Mouse (Mus musculus): ENCODE data around the gene Oas1c.

Oas1c gene

DNA sequence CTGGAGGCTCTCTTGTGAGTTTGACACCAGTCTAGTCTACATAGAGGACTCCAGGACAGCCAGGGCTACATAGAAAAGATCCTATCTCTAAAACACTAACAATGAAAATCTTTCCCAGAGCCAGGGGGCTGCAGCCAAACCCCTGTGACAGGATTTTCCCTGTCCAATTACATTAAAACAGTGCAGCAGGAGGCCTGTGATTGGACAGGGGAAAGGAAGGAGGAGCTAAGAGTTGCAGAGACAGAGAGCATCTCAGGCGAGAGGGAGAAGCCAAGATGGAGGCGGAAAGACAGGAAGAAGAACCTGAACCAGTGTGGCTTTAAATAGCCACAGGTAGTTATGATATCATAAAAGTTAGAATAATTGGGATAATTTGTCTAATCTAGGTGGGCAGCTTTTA, 29.9 kb downstream of the Oas1c start:
- DNase-seq (ENCODE audit: extremely low read depth, low read depth, low spot score) = no peak

DNA sequence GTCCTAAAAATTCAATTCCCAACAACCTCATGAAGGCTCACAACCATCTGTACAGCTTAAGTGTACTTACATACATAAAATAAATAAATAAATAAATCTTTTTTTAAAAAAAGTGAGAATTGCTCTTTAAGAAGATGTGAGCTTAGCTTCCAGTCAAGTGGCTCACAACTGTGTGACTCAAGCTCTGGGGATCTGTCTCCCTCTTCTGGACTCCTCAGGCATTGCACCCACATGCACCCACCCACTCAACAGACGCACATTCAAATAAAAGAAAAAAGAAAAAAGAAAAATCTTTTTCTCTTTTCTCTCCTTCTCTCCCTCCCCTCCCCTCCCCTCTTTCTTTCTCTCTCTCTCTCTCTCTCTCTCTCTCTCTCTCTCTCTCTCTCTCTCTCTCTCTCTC, 30.7 kb downstream of the Oas1c start:
- no peak for DNase-seq (ENCODE audit: extremely low read depth, low read depth, low spot score)

DNA sequence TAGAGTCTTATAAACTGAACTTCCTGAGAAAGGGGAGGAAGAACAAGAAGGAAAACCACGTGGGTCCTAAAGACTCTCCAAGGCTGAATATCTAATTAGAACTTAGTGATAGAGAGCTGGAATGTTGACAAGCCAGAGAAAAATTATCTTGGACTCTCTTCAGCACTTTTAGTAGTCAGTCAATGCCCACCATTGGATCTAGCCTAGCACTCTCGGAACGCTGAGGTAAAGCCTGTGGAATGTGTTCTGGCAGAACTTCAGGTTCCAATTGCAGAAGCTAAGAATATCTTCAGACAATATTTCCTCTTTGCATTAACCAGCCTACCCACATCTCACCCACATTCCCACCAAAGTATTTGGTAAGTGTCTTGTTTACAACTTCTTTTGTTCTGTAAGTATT, 32.4 kb downstream of the Oas1c start:
- DNase-seq (ENCODE audit: extremely low read depth, low read depth, low spot score) = no peak

DNA sequence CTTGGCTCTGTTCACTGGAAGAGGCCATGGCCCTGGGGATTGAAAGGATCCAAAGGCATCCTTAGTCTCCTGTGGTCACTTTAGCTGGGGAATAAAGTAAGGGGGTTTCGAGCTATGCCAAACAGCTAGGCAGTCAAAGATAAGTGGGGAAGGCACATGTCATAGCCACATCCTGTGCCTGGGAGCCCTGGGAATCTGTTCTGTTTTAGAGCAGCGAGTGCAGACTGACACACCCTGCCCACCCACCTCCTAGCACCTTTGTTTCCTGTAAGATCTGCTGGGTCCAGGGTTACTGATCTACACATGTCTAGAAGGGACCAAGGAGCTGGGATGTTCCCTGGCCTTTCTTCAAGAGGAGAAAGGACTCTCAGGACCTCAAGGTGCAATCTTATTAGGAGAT, 33.4 kb downstream of the Oas1c start:
- no peak for DNase-seq (ENCODE audit: extremely low read depth, low read depth, low spot score)

DNA sequence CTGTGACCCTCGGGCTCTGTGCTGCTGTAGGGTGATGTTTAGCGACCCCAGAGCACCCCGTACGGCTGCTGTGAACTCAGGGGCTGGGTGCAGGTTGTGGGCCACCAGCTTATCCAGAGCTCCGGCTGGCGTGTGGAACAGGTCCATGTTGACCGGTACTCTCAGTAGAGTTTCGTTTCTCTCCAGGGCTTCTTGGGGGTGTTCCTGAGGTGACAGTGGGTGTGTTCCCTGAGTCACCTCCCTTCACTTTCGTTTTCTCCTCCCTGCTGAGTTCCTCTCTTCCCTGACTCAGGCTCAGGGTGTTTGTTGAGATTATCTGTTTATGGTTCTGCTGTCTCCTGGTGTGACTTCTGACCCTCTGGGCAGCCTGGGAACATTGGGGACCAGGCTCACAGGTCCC, 34.8 kb downstream of the Oas1c start, which contains the start of gene Oas3:
Oas3 (minus strand) TSS at position 184 of the 400 bp plus-strand sequence.
- no peak for DNase-seq (ENCODE audit: extremely low read depth, low read depth, low spot score)

DNA sequence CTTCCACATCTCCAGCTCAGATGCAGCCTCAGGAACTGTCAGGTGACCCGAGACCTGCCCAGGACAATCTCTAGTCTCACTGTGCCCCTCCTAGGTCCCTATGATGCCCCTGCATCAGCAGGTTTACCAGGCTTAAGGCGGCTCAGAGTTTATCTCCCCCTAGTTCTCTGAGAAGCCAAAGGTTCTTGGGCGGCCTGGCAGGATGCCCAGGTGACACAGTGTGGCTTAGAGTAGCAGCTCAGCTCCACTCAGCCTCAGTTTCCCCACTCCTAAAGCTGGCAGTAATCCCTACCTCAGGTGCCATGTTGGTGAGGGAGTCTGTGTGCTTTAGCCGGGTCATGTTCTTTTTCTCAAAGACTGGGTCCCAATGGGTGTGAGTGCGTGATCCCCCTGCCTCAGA, 35.5 kb downstream of the Oas1c start:
- DNase-seq (ENCODE audit: extremely low read depth, low read depth, low spot score) = no peak

DNA sequence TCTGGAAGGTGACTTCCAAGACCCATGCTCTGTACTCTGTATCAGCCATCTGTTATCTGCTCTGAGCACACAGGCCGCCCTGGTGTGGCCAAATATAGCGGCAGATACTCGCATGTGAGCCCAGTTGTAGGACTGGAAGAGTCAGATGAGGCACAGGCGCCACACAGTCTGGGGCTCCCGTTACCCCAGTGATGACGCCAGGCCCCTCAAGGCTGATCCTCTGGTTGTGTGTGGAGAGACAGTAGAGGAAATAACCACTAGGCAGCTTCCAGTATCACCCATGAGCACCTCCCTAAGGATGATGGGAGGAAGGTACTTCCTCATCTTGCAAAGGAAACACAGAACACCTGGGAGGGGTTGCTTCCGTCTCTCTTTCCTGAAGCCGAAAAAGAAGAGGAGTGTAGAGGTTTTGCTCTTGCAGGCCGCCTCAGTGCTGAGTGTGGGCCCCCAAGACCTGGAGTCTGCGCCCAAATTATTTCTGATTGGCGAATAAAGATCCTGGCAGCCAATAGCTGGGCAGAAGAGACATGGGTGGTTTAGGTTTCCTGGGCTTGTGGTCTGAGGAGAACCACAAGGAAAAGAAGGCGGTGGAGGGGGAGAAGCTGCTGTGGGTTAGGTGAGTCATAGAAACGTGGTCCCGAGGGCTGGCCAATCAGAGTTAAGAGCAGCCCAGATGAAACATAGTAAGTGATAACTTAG, 36.9 kb downstream of the Oas1c start:
- no peak for DNase-seq (ENCODE audit: extremely low read depth, low read depth, low spot score)

DNA sequence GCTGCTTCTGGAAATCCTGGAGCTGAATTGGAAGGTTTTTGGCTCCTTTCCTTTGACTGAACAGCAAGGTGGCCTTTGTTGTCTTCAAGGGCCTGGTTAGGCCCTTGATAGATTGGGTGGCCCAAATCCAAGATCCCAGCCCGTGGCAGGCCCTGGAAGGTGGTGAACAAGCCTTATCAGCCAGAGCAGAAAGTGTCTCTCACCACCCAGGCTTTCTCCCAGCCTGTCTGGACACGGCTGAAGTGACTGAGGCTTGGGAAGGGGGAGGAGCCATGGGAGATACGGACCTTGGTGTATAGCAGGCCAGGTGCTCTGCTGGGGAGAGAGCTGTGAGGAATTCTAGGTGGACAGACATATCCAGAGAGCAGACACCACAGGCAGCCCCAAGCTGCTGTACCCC, 42.9 kb downstream of the Oas1c start:
- DNase-seq (ENCODE audit: extremely low read depth, low read depth, low spot score) = no peak

DNA sequence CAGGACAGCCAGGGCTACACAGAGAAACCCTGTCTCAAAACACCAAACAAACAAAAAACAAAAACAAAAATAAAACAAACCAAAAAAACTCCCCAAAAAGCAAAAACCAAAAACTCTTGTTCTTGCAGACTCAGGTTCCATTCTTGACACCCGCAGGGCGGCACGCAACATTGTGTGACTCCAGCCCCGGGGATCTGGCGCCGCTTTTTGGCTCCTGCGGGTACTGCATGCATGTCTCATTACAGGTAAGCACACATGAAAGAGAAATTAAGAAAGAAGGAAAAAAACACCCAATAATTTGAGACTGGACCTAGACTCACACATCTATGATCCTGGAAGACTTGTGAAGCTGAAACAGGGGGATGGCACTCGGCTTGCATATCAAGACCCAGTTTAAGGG, 47.3 kb downstream of the Oas1c start:
- DNase-seq (ENCODE audit: extremely low read depth, low read depth, low spot score) = no peak

DNA sequence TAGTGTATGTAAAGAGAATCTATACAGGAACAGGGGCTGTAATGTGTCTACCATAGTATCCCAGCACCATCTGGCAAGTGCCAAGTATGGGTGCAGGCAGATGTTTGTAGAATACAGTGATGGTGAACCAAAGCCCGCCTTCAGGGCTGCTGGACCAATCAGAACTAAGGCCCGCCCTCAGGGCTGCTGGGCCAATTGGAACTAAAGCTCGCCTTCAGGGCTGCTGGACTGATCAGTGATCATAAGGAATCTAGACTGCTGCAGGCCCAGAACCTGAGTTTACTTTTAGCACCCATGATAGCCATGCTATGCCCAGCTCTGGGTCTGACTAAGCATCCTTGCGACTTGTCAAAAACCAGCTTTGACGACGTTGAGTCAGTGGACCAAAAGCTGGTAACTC, 50.4 kb downstream of the Oas1c start:
- no peak for DNase-seq (ENCODE audit: extremely low read depth, low read depth, low spot score)

DNA sequence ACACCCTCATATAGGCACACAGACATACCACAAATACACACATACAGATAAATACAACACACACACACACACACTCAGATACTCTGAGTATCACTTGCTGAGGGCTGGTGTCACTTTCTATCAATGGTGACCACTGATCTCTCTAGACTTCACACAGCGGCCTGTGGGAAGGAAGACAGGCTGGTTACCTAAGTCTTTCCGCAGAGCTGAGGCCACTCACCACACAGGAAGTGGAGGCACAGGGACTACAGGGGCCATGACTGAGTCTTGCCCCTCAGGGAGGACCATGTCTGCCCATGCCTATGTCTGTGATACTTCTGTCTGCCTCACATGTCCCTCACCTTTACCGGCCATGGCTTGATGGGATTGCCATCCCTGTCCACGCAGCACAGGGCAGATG, 58.1 kb downstream of the Oas1c start:
- no peak for DNase-seq (ENCODE audit: extremely low read depth, low read depth, low spot score)

DNA sequence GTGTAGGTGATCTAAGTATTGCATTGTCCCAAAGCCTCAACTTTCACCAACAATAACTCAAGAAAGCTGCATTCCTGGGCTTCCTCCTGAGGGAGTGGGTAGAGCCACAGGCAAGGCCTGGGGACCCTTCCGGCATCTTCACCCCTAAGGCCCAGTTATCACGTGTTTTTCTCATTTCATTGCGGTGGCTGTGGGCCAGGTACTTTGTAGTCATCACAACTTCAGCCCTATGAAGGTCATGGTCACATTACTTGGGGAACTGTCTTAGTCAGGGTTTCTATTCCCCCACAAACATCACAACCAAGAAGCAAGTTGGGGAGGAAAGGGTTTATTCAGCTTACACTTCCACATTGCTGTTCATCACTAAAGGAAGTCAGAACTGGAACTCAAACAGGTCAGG, 59.5 kb downstream of the Oas1c start:
- no peak for DNase-seq (ENCODE audit: extremely low read depth, low read depth, low spot score)

DNA sequence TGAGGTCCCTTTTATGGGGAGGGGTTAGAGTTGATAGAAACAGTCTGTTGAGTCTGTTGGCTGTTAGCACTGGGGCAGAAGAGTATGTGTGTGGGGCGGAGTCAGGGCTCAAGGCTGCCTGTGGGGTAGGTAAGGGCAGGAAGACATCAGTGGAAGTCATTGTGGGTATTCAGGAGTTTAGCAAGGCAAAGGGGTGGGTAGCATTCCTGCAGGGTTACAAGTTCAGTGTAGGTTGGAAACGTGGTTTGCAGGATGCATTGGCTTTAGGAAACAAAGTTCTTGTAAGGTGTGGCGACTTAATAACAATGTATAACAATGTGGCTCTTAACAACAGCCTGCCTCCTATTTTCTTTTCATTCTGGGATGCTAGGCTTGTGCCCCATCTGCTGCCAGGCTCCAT, 61.1 kb downstream of the Oas1c start:
- DNase-seq (ENCODE audit: extremely low read depth, low read depth, low spot score) = no peak

Measured in fat pad, adult 2 months (tissue).